Mouse (Mus musculus) heart, postnatal 4 days (tissue): ENCODE measurements at regions not wholly inside any gene's neighbourhood (a gene's known extent, or its start where the extent isn't known, plus 50 kb on each side); places are given as distances from the start of the nearest gene placed in this dataset.
A peak's percentile ranks its signal among the peaks of the same experiment; 100 is the strongest.
"Not testable (repeated sequence)": the region's sequence is repeated elsewhere in the genome, so short reads cannot be mapped to it uniquely, and the experiment has no call there.

Experiments used
- DNase-seq: peaks from one replicate; pipeline ENCODE4 v3.0.0; 2021

DNA sequence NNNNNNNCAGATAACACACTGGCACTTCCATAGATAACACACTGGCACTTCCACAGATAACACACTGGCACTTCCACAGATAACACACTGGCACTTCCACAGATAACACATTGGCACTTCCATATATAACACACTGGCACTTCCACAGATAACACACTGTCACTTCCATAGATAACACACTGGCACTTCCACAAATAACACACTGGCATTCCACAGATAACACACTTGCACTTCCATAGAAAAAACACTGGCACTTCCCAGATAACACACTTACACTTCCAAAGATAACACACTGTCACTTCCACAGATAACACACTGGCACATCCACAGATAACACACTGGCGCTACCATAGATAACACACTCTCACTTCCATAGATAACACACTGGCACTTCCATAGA lies 105.7 kb upstream of the Afdn start:
- DNase-seq = not testable (repeated sequence)

DNA sequence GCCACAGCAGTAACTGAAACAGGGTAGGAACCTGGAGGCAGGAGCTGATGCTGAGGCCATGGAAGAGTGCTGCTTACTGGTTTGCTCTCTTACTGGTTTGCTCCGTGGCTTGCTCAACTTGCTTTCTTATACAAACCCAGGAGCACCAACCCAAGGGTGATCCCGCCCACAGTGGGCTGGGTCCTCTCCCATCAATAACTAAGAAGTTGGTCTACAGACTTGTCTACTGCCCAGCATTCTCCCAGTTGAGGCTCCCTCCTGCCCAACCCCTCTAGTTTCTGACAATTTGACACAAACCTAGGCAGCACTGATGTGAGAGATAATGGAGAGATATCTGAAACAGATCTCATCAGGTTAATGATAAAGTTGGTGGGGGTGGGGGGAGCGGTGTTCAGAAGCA lies 104.3 kb upstream of the Afdn start:
- no peak for DNase-seq

DNA sequence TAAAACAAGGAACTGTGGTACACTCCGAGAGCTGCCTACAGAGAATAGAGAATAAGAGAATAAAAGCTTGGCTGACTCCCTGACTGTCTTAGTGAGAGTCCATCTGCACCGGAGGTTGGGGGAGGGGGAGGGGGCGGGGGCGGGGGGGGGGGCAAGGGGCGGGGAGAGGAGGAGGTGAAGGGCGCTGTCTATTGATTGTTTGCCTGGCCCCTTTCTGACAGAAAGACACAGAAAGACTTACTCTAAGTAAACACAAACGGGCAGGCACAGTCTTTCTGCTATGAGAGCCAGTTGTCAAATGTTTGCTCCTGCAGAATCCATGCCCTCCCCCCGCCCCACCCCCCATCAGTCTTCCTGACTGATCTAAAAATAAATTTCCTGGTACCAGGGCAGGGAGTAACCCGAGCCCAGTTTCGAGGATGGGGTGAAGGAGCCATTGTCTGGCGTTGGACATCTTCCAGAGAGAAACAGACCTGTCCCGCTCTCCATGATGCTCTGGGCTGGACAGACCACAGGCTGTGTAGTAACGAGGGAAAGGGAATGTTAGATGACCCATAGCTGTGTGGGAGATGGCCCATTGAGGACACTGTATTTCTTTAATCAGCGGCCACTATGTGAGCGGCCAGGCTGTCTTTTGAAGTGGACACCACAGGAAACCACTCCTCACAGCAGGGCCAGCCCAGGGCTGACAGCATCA lies 103.7 kb upstream of the Afdn start:
- DNase-seq = no peak

DNA sequence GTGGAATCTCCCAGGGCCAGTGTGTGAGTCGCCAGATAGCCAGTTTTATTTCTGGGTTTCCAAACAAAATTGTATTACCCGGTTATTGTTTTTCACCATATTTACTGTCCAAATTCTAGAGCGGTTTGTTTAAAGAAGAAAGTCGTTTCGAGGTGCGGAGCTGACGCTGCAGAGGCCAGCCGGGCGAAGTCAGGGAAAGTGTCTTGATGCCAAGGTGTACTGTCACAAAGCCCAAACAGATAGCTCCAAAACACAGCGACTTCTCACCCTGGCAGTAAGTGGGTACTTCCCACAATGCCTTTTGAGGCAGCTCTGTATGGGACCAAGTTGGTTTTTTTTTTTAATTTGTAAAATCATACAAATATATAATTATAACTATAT lies 103.2 kb upstream of the Afdn start:
- DNase-seq = no peak

DNA sequence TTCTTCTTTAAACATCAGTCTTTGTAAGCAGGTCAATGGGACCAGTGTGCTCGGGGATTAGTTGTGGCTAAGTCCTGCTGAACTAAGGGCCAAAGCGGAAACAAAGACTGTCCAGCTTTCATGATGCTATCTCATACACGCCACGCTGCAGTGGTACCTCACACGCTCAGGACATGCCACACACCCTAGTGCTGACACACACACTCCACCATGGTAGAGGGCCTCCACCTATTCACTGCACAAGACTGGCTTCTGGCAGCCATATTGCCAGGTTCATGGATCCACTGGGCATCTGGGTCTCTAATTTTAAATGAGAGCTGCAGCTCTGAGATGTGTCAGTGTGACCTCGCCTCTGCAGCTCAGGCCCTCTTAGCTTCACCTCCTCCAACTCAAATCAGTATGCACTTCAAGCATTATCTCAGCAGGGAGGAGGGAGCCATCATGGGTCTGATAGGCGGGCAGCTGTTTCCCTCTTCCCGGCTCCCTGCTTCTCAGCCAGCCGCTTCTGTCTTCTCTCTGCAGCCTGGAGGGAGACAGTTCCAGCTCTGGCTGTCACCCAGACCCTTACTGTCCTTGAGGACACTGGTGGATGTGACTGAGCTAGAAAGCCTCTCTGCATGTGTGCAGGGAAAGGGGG lies 102.6 kb upstream of the Afdn start:
- peak; percentile 56 for DNase-seq

DNA sequence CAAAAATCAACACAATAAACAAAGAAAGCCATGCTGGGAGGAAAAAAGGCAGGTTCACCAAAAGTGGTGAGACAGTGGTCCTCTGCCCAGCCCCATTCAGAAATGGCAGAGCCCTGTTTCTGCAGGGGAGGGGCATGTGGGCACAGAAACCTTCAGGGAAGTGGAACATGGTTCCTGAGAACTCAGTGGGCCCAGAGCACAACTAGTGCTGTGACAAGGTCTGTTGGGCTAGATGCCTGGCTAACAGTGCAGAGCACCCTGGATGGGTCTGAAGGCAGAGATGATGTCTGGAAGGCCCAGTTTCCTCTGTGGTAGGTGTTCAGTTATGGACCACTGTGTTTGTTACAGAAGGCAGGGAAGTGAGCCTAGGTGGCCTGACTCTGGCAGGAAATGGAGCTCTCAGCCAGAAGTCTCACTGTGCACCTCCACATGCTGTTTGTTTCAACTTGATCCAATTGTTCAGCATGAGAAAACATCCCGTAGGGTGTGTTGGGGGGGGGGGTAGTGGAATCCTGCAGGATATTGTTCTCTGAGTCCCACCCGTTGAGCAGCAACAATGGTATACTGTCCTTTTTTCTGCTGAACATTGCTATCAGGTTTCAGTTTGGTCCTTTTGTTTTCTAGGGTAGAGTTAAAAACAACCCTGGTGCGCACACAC lies 101.9 kb upstream of the Afdn start:
- DNase-seq = no peak

DNA sequence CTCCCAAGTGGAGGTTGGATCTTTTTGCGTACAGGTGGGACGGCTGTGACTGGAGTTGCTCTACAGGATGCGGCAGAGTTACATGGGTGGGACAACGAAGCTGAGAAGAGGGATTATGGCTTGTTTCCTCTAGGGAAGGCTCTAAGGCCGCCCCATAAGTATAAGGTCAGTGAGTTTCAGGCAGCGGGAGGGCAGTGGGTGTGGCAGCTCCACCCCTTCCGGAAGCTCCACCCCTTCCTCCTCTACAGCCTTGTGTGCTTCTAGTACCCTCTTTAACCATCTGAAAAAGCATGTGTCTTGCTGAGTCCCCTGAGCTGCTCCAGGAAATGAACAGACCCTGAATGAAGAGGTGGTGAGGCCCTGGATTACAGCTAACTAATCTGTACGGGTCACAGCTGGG lies 101.2 kb upstream of the Afdn start:
- DNase-seq = peak; percentile 61

DNA sequence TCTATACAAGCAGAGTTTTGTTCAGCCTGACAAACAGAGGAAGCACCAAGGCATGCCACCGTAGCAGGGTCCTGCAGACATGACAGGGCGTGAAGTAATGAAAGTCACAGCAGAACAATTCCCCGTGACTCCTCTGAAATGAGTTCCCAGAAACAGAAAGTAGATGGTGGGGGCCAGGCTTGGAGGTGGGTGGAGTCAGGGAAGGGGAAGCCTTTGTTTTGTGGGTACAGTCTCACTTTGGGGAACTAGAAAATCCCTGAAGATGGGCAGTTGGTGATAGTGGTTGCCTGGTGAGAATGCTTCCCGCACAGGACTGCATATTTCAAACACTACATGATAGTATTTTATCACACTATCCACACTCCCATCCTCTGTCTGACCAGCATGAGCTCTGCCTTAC lies 100.4 kb upstream of the Afdn start:
- no peak for DNase-seq

DNA sequence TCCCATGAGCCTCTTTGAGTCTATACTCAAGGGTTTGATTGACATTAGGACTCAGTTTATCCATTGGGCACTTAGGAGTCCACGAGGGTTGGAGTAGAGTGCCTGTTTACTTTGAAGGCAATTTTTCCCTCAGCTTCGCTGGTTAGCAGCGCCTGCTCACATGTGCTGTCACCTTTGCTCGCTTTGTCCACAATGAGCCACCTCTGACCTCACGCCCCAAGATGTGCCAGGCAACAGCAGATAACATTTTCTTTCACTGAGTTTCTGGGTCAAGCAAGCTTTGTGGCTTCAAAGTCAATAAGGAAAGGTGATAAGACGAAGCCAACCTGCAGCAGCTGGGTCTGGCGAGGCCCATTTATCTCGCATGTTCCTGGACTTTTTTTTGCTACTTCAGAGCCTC lies 99.3 kb upstream of the Afdn start:
- no peak for DNase-seq

DNA sequence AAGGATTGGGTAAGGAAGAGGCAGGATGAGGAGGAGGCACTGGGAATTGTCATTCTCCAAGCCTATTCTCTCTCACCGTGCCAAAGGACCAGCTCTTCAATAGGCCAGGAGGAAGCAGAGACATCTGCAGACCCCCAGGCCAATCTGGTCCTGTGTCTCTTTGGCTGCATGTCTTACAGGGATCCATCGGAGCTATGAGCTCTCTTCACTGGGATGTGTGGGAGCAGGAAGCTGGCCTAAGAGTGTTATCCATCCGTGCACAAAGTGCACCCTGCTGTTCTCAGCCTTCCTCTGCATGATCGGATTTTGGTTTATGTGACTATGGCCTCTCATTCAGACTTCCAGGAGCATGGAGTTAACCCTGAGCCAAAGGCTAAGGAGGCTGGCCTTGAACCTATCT lies 98.2 kb upstream of the Afdn start:
- DNase-seq = no peak
